In the genomic region with DNA sequence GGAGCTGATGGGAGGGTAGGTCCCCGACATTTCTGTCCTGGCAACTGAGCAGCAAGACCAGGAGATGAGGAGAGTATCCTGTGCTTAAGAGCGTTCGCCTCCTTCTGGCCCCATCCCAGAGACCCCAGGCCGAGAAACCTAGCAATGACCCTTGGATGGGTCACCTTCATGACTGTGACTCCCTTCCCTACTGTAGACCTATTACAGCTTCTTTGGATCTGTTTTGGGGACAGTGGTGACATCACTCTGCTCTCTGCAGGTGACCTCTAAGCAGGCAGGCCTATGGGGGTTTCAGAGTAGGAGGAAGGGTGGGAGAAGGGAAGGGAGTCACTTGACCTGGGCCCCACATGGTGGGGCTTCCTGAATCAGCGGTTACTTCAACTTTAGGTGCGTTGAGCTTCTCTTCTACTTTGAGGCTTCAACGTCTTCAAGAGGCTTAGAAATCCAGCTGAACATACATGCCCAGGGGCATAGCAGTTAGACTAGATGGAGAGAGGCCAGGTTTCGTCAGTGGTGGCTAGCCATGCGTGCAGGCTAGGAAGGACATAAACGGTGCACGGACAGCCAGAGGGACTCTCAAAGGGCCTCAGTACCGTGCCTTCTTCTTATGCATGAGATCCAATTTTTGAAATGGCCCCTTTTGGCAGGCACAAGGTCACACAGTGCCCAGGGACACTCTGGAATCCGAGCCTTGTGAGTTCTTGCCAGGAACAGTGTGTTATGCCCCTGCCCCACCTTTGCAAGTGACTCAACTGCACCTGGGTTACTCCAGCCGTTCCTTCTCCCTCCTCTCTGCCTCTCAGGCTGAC, we compare ENCODE assay signal across 8 mouse cellular contexts. TPM values are rescaled to one million over a fixed set of nuclear protein-coding genes. Genes with fewer than 3 reads are reported as not detected.
A peak's percentile ranks its signal among the peaks of the same experiment; 100 is the strongest.
DNase-seq lines count a peak whose midpoint lies in the region; ATAC-seq lines count a peak whose summit lies in the region.

No protein-coding gene starts in this region.

- peak overlapping the region; percentile 39 for H3K4me3 ChIP-seq in midbrain, embryonic 11.5 days (ENCODE audit: low read depth, low read length)

- ATAC-seq in midbrain, embryonic 11.5 days (ENCODE audit: low FRiP score) = no peak

- DNase-seq in adrenal gland, postnatal 14 days = peak; percentile 26
- DNase-seq in adrenal gland, adult 18-20 months (ENCODE audit: low spot score in 2 of 2) = no peak
- peak; percentile 38 for DNase-seq in urinary bladder, adult 2 months (ENCODE audit: low spot score)
- DNase-seq in urinary bladder, postnatal 4 days (ENCODE audit: low spot score in 2 of 2) = no peak
- peak; percentile 78 for DNase-seq in kidney, adult 18-20 months
- DNase-seq in midbrain, embryonic 11.5 days (ENCODE audit: low spot score, missing footprints) = peak; percentile 85
- no peak for DNase-seq in T-cell, adult 2 months (ENCODE audit: low spot score)
- DNase-seq in spleen, postnatal 36 days (ENCODE audit: low spot score in 2 of 2) = no peak

- H3K9me3 ChIP-seq in midbrain, embryonic 11.5 days (ENCODE audit: control insufficient read depth, low read length) = no peaks in the 10 kb centered on the region

- H3K9ac ChIP-seq in midbrain, embryonic 11.5 days (ENCODE audit: low read length) = peak overlapping the region; percentile 61

- H3K36me3 ChIP-seq in midbrain, embryonic 11.5 days (ENCODE audit: control insufficient read depth, insufficient read depth, low read length) = no peaks in the 10 kb centered on the region

- peak overlapping the region; percentile 75 for H3K4me2 ChIP-seq in midbrain, embryonic 11.5 days

- H3K27ac ChIP-seq in midbrain, embryonic 11.5 days (ENCODE audit: low read depth, low read length) = no peak overlapping the region

- peaks cover 23% of the 10 kb centered on the region for H3K27me3 ChIP-seq in midbrain, embryonic 11.5 days (ENCODE audit: control insufficient read depth, insufficient read depth, low read length)

- peaks cover 7% of the 10 kb centered on the region for H3K4me1 ChIP-seq in midbrain, embryonic 11.5 days (ENCODE audit: control insufficient read depth, insufficient read depth, low read length)

- 11% methylated on average over 14 of the region's 14 CpGs for WGBS in midbrain, embryonic 11.5 days

RNA-seq across cellular contexts. Expression of a gene that starts 1.3 kb away (rescaled TPM):
- 1.1 and 1.2 TPM in 2 replicates for total RNA-seq in adrenal gland, postnatal 14 days (2021)
- 10 to 100 TPM in 1 of 2 experiments, 1 to 10 TPM in 1; 1.4 to 11.9 TPM for total RNA-seq in adrenal gland, adult 18-20 months (2021)
- polyA plus RNA-seq in urinary bladder, adult 2 months (2012; rRNA removed) = 55.4 and 59.8 TPM in 2 replicates
- 3.8 and 4.1 TPM in 2 replicates for polyA plus RNA-seq in midbrain, embryonic 11.5 days (2014; fragmentation: Nextera tagmentation; extraction: Ambion mirVana)

Comparison
In these comparisons a context has a peak if more than half of its experiments do, and no peak if none do; other contexts are left out.
1. DNase-seq: peak in adrenal gland, postnatal 14 days (single experiment), urinary bladder, adult 2 months (single experiment), kidney, adult 18-20 months (single experiment) and midbrain, embryonic 11.5 days (single experiment); none in adrenal gland, adult 18-20 months (0 of 2), urinary bladder, postnatal 4 days (0 of 2), T-cell, adult 2 months (single experiment) and spleen, postnatal 36 days (0 of 2).